Mouse (Mus musculus): ENCODE results near the gene Mau2. TPM values are rescaled to one million over a fixed set of nuclear protein-coding genes. Genes with fewer than 3 reads are reported as not detected.
"Not testable (repeated sequence)": the region's sequence is repeated elsewhere in the genome, so short reads cannot be mapped to it uniquely, and the experiment has no call there.

Gene Mau2
- total RNA-seq, 2 experiments from 2014 or later, result 21.7 to 22.5 TPM

GRCm38 (mm10) chr8:70026151-70026550 is 16.4 kb downstream of the Mau2 start:
- DNase-seq (ENCODE audit: low spot score), result no peak

DNA sequence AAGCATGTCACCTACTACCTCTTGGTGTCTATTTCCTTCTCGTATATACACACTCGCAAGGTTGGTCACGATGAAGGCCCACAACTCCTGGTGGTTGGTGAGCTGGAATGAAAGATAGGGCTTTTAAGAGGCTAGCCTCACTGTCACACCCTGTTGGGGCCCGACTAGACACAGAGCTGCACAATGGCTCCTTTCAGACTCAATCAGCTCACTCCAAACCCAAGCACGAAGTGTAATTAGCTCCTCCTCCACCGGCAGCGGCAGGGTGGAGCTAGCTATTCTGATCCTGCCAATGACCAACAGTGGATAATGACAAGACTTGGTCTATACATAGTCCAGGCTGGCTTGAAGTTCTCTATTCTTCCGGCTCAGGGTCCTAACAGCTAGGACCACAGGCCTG is 18.9 kb downstream of the Mau2 start:
- DNase-seq (ENCODE audit: low spot score), result no peak

- DNase-seq (ENCODE audit: low spot score), result no peak
Measured at GRCm38 (mm10) chr8:70015017-70015416, 27.5 kb downstream of the Mau2 start.

- no peak for DNase-seq (ENCODE audit: low spot score)
Measured at GRCm38 (mm10) chr8:70012763-70013162, 29.8 kb downstream of the Mau2 start.

- DNase-seq (ENCODE audit: low spot score), result no peak
Measured at GRCm38 (mm10) chr8:70012350-70012749, 30.2 kb downstream of the Mau2 start.

DNA sequence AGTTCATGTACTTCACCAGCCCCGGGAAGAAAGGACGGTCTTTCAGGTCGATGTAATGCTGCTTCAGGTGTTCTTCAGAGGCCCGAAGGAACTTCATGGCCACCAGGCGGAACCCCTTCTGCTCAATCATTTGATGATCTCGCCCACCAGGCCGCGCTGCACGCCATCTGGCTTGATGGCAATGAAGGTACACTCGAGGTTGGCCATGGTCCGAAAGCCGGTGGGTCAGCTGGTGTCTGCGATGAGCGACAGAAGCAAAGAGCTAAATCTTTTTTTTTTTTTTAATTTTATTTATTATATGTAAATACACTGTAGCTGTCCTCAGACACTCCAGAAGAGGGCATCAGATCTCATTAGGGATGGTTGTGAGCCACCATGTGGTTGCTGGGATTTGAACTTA is 31.7 kb downstream of the Mau2 start:
- not testable (repeated sequence) for DNase-seq (ENCODE audit: low spot score)

DNA sequence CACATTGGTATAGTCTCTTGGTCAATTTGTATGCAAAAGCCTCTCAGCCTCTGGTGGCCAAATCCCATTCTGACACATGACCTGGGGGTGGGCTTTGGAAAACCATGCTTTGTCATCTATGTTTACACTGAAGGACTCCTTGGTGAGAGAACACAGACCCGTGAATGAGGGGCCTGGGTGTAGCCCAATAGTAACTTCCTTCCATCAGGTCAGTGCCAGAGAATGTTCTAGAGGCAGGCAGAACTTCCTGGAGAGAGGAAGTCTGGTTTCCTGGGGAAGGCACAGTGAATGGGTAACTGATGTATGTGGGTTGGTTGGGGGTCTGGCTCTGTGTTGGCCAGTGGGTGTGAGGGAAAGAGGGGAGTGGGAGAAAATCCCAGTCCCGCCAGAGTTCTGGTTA is 37.4 kb downstream of the Mau2 start:
- no peak for DNase-seq (ENCODE audit: low spot score)

- no peak for DNase-seq (ENCODE audit: low spot score)
Measured at GRCm38 (mm10) chr8:70004345-70004744, 38.2 kb downstream of the Mau2 start.

DNA sequence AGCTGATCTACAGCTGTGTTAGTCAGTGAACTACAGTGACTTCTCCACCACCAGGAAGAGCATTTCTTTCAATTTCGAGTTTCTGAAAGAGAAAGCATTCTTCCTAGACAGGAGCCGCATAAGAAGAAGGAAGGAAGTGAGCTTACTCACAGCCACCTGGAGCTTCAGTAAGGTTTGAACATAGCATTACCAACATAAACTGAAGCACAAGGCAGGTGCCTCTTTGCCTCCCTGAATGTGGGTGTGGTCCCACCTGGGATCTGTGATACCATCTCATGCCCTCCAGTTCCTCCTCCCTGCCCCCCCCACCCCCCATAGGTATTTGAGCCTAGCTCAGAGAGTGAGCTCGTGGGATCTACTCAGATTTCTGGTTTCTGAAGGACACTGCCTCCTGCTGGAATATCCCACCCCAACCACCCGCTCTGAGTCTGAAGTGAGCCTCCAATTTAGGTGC is 39.3 kb downstream of the Mau2 start:
- no peak for DNase-seq (ENCODE audit: low spot score)

GRCm38 (mm10) chr8:70001892-70002191 is 40.7 kb downstream of the Mau2 start:
- DNase-seq (ENCODE audit: low spot score), result not testable (repeated sequence)

DNA sequence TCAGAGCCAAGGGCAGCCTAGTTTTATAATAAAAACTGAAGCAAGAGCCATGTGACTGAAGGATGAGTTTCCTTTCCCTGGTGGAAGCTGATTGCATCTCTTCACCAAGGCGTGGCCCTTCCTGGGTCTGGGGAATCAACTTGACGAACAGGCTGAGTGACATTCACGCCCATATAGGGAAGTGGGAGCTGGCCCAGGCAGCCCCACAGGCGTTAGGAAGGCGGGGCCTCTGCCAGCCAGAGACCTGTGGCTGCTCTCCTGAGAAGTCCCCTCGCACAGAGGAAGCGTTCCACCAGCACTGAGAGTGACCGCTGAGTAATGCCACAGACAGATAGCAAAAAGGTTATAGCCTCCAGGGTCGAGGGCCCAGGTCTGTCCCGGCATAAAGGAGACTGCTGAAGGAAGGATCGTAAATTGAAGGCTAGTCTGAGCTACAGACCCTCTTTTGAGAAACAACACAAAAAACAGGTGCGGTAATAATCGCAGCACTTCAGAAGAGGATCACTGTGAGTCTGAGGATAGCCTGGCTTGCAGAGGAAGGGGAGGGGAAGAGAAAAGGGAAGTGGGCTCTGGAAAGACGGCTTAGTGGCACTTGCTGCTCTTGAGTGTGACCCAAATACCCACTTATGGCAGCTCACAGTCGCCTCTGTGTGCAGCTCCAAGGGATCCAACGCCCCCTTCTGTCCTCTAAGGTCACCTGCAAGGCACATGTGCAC is 41.2 kb downstream of the Mau2 start:
- DNase-seq (ENCODE audit: low spot score), result peak; percentile 64

- no peak for DNase-seq (ENCODE audit: low spot score)
Measured at GRCm38 (mm10) chr8:70000226-70000625, 42.3 kb downstream of the Mau2 start.

GRCm38 (mm10) chr8:69999236-69999635 is 43.3 kb downstream of the Mau2 start:
- no peak for DNase-seq (ENCODE audit: low spot score)

GRCm38 (mm10) chr8:69998706-69999105 is 43.8 kb downstream of the Mau2 start:
- no peak for DNase-seq (ENCODE audit: low spot score)

- DNase-seq (ENCODE audit: low spot score), result no peak
Measured at GRCm38 (mm10) chr8:69996589-69997285, 45.8 kb downstream of the Mau2 start.

DNA sequence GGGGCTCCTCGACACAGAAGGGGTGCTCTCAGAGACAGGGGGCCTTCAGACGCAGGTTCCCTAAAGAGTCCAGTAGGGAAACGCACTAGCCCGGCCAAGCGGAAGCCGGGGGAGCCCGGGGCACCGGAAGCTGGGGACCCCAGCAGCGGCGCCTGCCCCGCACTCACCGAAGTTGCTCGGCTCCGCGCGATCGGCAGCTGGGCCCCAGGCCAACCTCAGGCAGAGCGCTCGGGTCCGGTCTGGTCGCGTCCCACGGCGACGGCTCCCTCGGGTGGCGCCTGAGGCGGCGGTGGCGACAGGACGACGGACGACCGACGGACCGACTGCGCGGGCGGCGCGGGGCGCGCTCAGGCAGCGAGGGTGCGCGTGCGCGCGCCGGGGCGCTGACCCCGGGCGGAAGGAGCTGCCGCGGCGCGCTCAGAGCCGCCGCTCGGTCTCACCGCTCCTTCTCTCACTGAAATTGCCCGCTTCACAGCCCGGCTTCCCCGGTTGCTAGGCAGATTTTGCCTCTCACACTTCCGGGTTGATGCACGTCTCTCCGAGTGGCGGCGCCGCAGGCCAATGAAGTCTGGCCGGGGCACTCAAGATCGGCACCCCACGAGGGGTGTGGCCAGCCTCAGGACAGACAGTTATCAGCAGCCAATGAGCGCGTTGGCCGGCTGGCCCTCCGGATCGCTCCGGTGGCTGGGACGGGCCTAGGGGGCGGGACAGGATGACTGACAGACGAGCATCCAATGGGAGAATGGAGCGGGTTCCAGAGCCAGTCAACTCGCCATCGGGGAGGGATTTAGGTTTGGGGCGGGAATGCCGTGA is 46.6 kb downstream of the Mau2 start, which contains the start of gene Gatad2a:
TSS of gene Gatad2a (minus strand) at position 609 of the 813 bp plus-strand sequence.
- peak; percentile 100 for DNase-seq (ENCODE audit: low spot score)

GRCm38 (mm10) chr8:69995422-69995775 is 47.1 kb downstream of the Mau2 start:
- no peak for DNase-seq (ENCODE audit: low spot score)

DNA sequence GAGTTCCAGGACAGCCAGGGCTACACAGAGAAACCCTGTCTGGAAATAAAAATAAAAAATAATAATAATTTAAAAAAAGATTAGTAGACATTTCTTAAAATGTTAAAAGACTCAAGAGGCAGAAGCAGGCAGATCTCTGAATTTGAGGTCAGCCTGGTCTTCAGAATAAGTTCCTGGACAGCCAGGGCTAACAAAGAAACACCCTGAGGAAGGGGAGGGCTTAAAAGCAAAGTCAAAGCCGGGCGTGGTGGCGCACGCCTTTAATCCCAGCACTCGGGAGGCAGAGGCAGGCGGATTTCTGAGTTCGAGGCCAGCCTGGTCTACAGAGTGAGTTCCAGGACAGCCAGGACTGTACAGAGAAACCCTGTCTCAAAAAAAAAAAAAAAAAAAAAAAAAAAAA is 53.6 kb downstream of the Mau2 start:
- DNase-seq (ENCODE audit: low spot score), result not testable (repeated sequence)

DNA sequence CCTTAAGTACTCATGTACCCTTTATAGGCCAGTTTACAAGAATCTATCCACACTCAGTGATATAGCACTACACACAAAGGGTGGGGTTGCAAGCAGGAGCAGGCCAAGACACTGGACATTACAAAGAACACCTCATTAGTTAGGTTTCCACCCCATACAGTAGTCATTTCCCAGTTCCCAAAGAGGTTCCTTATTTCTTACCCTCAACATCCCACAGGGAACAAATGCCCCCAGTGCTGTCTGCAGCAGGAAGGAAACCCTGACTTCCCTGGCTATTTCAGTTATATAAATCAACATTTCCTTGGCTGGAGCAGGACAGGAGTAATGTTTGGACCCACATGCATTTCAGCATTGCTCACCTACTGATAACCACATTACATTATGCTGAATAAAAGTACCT is 54.8 kb downstream of the Mau2 start:
- DNase-seq (ENCODE audit: low spot score), result no peak

DNA sequence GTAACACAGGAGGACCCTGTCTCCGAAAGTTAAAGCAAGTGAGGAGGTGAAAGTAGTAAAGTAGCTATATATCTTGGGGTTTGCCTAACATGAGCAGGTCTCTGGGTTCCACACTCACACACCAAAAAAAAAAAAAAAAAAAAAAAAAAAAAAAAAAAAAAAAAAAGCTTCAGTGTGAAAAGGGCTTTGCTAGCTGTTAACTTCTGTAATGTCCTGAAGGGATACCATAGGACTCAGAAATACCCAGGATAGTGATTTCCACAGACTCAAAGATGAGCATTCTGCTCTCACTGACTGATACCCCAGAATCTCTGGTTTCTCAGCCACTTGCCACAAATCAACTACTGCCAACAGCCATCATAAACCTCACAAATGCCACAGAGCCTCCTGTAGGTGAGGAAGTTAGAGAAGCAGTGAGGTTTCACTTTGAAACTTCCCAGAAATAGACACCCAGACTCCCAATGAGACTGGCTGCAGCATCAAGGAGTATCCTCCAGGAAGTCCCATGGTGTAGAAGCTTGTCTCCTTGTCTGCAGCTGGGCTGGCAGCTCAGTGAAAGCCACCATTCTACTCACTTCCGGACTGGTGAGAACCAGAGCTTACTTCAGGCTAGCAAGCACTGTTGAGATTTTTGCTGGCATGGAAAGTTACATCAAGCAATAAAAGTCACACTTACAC is 57.5 kb downstream of the Mau2 start:
- no peak for DNase-seq (ENCODE audit: low spot score)

DNA sequence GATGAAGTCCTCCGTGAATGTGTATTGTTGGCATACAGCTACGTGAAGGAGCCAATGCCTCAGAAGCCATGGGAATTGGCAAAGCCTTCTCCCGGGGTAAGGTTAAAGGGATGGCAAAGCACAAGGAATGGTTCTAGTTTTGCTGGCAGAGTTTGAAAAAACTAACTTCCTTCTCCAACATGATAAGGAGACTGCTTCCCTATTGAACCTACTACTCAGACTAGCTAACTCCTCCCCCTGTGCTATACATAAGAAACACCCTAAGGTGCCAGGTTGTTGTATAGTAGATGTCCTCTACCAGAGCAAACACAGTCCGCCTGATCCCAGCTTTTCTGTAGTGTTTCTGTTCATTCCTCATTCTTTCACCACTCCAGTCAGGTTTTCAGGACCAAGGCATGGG is 64.1 kb downstream of the Mau2 start:
- no peak for DNase-seq (ENCODE audit: low spot score)

DNA sequence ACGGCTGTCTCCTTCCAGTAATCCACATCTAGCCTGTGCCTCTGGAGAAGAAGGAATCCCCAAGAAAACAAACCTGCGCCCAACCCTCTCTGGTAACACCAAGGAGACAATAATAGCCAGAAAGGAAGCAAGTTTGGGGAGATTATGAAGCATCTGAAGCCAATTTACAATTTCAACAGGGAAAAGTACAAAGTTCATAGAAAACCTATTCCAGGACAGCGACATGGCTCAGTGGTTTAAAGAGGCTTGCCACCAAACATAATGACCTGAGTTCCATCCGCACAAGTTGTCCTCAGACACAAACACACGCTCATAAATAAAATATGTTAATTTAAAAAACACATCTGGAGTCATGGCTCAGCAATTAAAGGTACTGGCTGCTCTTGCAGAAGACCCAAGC is 67.7 kb downstream of the Mau2 start:
- DNase-seq (ENCODE audit: low spot score), result no peak
